Mouse (Mus musculus) liver, adult 2 months (tissue): ENCODE measurements around the gene 3110009E18Rik.

Source experiments
- CTCF ChIP-seq: fragments of 200-500 bp; IDR thresholded peaks from 2 replicates; pipeline ENCODE4 v1.5.1; 2011; ENCODE audit warnings: low read depth, low read length, control low read depth
- POLR2A ChIP-seq: fragments of 200-500 bp; IDR thresholded peaks from 2 replicates; pipeline ENCODE4 v1.6.1; 2011; ENCODE audit warnings: low read length, control low read depth; ENCODE audit not compliant: insufficient read depth; ENCODE audit errors: extremely low read depth

GRCm38 (mm10) chr1:120168674-120169073 is 47.7 kb downstream of the 3110009E18Rik start:
- TF ChIP-seq CTCF (no peak), POLR2A (no peak)
